Mouse (Mus musculus) C2C12 (cell line): Measurements from ENCODE around the gene Robo1.

Experiments
- CEBPB ChIP-seq: IDR thresholded peaks from one replicate; pipeline ENCODE4 v1.6.1; 2011; ENCODE audit warnings: low read depth, mild to moderate bottlenecking, control low read depth, moderate library complexity
- CTCF ChIP-seq: IDR thresholded peaks from one replicate; pipeline ENCODE4 v1.5.1; 2011; ENCODE audit not compliant: control insufficient read depth, insufficient read depth, insufficient read length
- FOSL1 ChIP-seq: IDR thresholded peaks from one replicate; pipeline ENCODE4 v1.8.0; 2011; ENCODE audit warnings: mild to moderate bottlenecking, low read length; ENCODE audit not compliant: poor library complexity, insufficient read depth, severe bottlenecking
- MAX ChIP-seq: IDR thresholded peaks from one replicate; pipeline ENCODE4 v1.6.1; 2011; ENCODE audit warnings: mild to moderate bottlenecking, control low read depth
- MYOD1 ChIP-seq: IDR thresholded peaks from one replicate; pipeline ENCODE4 v1.6.1; 2011; ENCODE audit warnings: low read depth; ENCODE audit not compliant: control insufficient read depth, insufficient read length
- USF1 ChIP-seq: IDR thresholded peaks from one replicate; pipeline ENCODE4 v1.6.1; 2011; ENCODE audit warnings: low read depth, mild to moderate bottlenecking, control low read depth, moderate library complexity

DNA sequence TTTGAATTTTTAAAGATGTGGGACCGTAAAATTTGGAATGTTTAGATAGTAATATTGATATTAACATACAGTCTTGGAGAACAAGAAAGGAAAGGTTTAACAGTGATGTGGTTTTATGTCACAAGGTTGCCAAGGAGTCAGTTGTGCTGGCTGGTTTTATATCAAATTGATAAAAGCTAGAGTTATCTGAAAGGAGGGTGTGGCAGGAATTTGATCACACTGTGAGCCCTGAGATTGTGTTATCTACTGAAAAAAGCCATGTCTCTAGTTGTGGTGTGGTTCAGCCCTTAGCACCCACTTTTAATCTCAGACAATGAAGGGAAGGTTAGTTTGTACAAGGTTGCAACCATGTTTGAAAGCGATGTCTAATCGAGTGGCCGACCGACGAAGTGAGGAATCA lies 764.8 kb downstream of the Robo1 start:
- TF ChIP-seq CTCF, result no peak
- TF ChIP-seq CEBPB, result no peak
- TF ChIP-seq MAX, result no peak
- no peak for TF ChIP-seq USF1
- TF ChIP-seq MYOD1, result no peak
- TF ChIP-seq FOSL1, result no peak
